Mouse (Mus musculus) retina, postnatal 7 days (tissue): Measurements from ENCODE around the gene 9330182O14Rik.
A peak's percentile ranks its signal among the peaks of the same experiment; 100 is the strongest.

Source experiments
- DNase-seq: peaks from one replicate; pipeline ENCODE4 v3.0.0-alpha.2; 2012; ENCODE audit warnings: low read depth, low spot score

9330182O14Rik gene

DNA sequence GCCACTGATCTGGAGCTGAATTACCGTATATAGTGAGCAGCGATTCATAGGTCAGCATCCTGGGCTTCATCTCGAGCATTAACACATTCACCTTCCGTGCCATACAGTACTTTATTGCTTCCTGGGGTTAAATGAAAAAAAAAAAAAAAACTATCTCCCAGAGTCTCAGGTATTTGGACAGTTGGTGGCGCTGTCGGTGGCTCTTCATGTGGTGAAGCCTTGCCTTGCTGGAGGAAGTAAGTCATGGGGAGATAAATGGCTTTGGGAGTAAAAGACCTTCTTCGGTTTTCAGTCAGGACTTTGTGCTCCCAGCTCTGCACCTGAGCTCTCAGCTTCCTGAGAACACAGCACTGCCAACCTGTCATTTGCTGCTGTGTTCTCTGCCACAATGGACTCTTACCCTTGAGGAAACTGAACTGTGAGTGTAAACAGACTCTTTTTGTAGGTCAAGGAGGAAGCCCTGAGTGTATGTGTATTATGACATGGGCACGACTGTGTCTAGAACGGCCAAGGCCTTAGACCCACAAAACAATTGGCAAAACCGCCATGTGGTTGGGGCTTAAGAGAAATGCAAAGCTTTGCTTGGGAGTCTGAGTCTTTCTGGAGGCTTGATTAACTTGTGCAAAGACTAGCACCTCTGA lies at the start of gene 9330182O14Rik:
Gene 9330182O14Rik (plus strand): TSS at position 214 of the 641 bp plus-strand sequence.
- no peak for DNase-seq

DNA sequence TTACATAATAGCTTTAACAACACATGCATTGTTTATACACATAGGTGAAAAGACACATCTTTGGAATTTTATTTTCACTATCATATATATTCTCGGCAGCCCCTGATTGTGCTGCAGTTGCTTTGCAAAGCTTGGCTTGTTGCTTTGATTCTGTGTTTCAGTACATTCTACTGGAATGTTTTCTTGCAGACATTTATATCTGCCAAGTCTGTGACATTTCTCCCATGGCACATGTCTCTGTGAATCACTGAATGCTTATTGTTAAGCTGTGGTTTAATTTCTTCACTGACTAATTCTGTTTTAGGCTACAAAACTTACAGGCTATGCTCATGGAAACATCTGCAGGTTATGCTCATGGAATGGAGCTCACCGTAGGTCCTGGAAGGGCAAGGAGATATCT lies 30.9 kb upstream of the 9330182O14Rik start:
- no peak for DNase-seq

DNA sequence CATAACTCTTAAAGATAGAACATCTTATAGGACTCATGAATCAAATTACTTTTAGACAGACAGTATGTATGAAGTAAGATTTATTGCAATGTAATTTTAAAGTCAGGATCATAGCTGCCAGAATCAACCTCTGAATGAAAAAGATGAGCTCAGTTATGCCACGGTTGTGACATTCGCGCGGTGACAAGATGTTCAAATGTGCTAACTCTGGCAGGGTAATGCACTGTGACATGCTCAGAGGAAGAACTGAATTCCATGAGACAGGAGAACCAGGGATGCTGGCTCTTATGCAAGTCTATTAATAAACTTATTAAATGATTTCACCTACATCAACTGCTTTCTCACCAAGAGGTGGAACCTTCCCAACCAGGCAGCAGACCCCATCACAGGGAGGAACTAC lies 28.5 kb upstream of the 9330182O14Rik start:
- DNase-seq, result no peak

DNA sequence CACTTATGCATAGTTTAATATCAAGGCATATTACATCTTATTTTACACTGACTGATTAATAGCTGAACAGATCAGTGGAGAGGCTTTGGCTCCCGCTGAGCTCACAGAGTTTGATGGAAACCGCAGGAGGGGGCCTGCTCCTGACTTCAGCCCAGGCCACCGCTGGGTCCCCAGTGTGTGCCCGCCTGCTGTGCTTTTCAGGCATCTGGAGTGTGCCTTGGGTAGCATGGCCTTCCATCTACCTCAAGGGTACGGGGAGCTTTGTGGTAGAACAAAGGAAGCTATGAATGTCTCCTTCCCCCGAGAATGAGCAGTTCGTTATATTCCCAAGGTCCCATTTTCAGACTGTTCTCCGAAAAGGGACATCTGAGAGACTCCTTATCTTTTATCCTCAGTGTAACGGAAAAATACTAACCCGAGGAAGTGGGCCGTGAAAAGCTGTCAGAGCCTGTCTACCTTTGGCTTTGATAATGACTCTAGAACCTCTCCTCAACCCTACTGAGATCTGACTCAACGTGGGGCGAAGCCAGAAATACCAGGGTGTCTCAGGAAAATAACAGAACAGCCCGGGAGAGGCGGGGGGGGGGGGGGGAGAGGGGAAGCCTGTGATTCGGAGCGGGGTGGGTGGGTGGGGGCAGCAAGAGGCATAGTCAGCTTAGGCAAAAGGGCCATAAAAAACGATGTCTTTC lies 20.1 kb upstream of the 9330182O14Rik start:
- DNase-seq, result no peak

DNA sequence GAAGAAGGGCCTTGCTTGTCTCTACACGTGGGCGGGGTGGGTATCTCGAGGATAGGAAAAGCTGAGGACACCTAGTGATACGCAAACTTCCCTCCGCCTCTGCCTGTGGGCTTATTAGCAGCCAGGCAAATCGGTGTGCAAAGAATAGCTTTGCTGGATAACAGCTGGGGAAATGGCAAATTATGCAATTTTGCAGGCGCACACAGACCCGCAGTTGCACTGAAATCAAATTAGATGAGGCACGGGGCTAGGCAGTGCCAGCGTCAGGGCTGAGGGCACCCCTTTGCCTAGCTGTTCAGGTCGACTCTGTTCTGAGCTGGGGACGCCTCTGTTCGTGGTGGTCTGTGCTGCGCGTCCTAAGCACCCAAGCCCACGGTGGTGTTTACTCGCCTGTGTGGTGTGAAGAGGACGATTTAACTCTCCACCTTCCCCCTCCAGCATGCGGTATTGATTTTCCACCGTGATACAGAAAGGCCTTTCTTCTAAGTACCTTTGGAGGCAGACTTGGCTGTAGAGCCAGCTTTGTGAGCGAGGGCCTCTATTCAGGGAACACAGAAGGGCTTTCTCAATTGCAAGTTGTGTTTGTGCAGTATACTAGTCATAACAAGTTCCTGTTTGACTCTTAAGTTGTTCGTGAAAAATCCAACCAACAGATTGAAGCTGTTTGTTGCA lies 19.4 kb upstream of the 9330182O14Rik start:
- no peak for DNase-seq

DNA sequence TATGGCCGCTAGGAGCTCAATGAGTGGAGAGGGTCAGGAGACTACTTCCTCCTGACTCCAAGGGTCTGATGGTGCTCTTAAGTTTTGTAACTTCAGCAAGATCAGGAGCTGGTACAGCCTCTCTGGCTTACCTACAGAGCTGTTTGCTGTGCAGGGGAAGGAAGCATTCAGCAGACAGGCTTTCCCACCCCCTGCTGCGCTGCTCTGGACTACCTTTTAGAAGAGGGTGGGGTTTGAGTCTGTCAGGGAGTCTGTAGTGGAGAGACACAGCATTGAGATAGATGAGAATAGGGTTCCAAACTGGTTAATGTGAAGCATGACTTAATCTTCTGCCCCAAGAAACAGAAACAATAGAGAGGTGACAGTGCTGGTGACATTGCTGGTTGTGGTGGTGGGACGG lies 17.8 kb upstream of the 9330182O14Rik start:
- no peak for DNase-seq

DNA sequence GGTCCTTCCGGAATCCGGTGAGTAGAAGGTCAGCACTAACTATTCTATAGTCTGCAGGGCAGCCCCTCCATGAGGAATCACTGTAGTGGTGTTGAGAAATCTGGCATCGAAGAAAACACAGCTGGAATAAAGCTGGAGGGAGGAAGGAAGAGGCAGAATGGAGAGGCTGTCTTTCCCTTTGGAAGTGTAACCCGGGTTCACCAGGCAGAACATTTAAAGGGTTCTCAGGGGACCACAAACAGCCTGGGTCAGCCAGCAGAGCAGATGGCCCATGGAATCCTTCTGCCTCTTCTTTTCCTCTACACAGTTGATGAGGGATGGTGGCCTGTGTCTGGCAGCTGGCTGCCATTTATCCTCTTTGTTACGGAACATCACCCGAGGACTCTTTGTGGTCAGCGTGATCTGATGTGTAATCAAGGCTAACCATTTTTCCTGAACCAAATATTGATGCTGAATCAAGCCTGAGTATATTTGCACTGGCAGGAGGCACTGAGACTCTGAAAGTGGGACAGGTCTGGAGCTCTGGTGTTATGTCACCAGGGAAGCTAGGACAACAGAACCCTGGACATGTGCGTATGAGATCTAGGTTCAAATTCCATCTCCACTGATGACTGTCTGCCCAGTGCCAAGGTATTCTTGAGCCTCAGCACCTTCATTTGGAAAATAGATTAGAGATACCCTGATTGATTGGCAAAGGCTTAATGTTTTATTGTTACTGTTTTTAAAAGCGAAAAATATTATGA lies 9.8 kb upstream of the 9330182O14Rik start:
- no peak for DNase-seq

DNA sequence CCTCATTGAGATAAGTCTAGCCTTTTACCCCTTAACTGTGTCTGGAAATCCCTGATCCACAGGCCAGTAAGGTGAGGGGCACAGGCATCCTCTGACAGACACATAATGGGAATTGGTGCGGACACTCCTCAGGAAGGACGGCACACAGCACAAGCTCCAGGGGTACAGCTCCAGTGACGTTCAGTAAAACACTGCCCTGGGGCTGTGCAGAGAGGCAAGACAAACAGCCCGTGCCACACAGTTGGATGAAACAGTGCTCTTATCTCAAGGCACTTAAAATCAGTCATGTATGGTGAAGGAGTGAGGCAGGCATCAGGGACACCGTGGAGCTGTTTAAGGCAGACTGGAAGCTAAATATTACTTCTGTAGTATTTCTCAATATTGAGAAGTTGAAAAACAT lies 4.7 kb upstream of the 9330182O14Rik start:
- no peak for DNase-seq

DNA sequence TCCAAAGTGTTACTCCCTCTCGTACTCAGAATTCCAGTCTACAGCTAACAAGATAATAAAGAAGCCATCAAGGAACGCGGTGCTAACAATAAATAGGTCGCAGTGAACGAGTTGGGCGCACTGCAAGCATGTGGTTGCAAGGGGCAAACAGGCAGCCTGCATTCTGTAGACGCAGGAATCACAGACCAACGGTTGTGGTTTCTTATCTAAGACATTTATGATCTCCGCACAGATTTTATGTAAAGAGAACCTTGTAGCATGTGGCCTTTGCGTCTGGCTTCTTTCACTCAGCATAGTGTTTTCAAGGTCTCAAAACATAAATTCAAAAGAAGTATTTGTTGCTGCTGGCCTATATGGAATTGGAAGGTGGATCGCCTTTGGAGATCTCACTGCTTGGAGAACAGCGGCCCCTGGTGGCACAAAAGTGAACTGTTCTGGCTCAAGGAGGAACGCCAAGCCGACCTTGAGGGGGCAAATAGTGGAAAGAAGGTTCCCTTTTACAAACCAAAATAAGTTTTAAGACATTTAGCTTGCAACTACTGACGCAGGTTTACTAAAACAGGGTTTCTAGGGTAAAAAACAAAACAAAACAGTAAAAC lies 3.2 kb upstream of the 9330182O14Rik start:
- DNase-seq, result peak; percentile 57

DNA sequence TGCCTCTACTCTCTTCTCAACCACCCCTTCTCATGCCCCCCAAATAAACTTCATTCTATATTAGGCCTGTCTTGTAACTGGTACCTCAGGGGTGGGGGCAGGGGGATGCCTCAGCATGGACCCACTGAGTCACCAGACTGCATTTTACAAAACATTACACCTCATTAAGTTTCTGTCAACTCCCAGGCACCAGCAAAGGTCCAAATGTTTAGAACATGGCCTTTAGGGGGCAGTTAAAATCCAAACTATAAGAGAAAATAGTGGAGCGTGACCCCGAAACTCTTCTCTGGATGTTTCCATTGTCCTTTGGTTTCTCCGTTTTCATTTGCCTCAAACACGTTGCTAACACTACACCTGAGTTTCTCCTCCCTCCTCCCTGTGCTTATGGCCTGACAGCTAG lies 1.8 kb upstream of the 9330182O14Rik start:
- no peak for DNase-seq

DNA sequence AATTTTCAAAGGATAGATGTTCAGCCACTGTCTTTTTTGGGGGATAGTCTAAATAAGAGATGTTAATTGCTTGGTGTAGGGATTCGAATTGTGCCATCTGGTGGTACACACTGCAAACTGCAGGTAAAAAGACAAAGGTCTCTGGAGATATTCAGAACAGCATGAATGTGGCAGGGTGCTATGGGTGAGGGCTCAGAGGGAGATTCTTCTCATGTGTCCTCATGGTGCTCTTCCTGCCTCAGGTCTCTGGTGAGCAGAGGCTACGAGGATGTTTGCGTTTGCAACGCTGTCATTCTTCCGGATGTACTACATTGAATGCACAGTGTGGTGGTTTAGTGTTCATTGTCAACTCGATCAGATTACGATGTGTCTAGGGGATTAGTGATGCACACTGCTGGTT lies 10.1 kb downstream of the 9330182O14Rik start:
- no peak for DNase-seq

DNA sequence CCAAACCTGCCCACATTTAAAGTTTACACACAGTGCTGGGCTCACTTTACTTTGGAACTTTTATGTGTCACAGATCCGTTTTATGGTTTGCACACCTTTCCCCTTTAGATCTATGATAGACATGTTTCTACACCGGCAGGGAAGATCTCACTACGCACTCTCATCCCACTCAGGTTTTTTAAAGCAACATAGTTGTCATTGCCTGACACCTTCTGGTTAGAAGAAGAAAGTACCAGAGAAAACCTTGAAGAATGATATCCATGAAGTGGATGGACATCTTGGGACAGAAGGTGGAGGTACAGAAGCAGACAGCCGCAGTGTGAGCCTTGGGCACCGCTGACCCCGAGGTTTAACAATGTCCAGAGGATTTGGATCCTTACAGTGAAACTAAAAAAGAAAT lies 23.5 kb downstream of the 9330182O14Rik start:
- no peak for DNase-seq

DNA sequence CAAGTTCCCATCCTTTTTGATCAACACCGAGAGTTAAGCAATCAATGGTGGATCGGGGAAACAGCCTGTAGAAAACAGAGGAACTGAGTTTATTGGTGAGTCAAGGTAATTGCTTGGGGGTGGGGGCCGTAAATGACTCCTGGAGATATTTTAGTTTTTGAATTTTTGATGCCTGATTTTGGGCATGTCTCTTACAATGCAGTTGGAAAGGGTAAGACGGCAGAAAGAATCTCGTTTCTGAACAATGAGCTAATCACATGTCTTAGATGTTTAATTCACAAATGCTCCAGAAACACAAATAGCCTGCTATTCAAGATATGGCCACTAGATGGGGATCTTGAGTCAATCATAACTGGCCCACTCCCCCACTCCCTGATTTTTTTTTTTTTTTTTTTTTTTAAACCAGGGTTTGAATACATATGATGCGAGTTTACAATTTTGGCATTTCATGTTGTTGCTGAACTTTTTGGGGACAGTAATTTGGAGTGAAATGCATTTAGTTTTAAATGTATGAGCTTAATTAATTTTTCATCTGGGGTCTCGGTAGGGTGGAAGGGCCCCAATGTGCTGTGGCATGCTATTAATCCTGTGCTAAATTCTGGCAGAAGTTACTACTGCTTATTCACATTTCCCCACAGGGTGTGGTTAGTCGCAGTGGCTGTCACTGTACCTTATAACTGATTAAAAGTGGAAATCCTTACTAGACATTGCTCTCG lies 32.6 kb downstream of the 9330182O14Rik start:
- peak; percentile 63 for DNase-seq

DNA sequence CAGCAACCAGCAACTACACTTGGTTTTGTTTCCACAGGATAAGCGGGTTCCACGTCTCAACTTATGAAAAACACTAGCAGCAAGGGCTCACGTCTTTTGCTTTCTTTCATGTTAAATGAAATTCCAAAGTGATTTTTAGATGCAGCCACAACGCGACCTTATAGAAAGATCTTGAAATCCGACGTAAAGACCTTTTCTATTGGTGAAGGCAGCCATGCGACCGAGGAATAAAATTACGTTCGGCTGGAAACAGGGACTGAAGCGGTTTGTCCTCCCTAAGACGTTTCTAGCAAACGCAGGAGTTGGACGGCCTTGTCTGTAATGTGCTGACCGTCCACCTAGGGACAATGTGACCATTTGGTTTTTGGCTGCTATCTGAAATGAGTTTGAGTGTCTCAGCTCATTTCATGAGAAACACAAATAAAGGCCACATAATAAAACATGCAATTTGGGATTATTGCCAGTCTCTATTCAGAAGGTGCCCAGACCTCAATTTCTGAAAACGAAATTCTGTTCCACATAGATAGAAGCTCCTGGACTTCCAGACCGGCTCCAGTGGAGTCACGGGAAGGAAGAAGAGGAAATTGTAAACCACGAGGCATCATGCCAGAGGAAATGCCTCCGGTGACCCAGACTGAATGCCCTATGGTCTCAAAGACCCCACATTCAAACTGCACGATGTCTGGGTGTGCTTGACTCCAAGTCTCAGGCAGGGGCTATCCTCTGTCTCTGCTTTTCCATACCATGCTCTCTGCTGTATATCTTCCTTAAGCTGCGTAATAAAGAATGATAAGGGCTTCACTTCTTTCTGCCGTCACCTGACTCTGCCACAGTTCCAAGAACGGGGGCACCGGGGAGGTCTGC lies 33.3 kb downstream of the 9330182O14Rik start:
- no peak for DNase-seq

DNA sequence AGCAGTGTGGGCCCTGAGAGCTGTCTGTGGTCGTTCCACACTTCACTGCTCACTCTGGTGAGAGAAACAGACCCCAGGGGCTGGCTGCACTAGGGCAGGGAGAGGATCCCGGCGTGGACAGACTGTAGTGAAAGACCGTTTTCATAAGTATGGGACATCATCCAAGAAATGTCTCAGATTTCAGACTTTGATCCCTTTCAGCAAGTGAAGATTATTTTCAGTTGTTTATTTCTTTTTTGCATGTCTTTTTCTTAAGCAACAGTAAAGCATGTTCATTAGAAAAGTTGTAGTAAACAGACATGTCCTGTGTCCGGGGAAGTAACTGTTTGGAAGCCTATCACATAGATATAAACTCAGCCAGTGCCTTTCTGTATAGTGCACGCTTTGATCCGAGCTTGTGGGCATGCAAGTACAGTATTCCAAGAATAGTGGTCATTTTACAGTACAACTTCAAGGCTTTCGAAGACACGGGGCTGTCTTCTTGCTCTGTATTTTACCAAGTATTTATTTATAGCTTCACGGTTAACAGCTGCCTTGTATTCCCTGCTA lies 34.0 kb downstream of the 9330182O14Rik start:
- DNase-seq, result no peak

DNA sequence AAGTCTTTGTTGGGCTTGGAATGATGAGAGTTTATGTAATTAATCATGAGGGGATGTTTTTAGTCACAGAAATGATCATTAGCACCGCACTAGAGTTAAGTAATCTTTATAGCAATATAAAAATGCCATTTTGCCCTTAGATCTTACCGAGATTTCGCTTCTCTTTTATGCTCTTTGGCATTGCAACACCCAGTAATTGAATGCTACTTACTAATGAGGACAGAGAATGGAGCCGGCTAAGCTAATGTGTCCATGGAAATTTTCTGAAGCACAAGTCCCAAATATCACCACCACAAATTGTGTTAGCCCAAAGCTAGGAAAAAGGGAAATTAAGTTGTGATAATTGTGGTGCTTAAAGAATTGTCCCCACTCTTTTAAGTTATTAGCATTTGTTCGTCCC lies 34.9 kb downstream of the 9330182O14Rik start:
- no peak for DNase-seq

DNA sequence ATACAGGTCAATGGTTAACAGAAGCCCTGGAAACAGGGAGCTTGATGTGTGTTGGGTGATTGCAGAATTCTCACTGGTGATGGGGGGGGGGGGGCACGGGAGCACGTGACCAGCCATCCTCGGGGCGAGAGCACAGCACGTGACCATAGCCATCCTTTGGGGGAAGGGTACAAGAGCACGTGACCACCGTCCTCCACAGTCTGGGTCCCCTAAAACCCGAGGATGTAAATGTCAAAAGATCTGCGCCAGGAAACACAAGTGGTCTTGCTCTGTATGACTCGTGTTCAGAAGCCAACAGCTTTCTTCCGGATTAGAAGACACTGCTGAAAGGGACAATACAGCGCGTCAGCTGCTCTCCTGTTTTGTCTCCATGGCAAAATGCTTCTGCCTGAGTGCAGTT lies 35.5 kb downstream of the 9330182O14Rik start:
- no peak for DNase-seq

DNA sequence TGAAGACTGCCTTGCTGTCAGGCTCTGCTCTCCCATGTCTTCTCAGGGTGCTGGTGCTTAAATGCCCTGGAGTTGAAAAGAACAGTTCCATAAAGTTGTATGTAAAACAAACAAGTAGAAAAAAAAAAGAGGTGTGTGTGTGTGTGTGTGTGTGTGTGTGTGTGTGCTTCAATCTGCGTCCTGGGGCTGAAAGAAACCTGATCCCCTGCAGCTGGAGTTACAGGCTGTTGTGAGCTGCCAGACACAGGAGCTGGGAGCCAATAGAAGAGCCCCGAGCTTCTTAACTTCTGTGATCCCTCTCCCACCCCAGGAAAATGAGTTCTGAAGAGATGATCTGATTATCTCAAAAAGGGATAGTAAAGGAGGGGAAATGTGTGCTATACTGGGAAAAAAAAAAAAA lies 45.3 kb downstream of the 9330182O14Rik start:
- no peak for DNase-seq

DNA sequence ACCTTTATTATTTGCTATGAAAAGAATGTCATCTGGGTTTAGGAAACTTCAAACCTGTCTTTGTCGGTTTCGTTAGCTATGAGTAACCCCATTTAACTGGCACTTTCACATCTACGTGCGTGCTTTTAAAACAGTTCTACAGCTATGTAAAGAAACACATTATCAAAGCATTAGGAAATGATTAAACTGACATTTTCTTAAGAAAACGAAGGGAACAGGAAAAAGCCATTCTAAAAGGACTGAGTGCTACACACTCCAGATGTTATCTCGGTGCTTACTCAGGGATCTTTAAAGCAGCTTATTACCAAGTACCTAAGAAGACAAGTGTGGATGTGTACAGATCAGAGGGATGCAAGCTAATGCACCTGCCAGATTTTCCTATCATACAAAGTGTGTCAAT lies 52.9 kb downstream of the 9330182O14Rik start:
- DNase-seq, result no peak
